Mouse (Mus musculus) erythroblast, embryonic 14.5 days (primary cell): ENCODE data around the gene Hmcn2.

Source experiments
- GATA1 ChIP-seq: IDR thresholded peaks from 2 replicates; pipeline ENCODE4 v1.6.1; 2012; ENCODE audit warnings: low read length, inconsistent platforms, mixed read lengths
- TAL1 ChIP-seq: IDR thresholded peaks from 3 replicates; pipeline ENCODE4 v1.6.1; 2012; ENCODE audit warnings: low read length, inconsistent platforms, mixed read lengths

DNA sequence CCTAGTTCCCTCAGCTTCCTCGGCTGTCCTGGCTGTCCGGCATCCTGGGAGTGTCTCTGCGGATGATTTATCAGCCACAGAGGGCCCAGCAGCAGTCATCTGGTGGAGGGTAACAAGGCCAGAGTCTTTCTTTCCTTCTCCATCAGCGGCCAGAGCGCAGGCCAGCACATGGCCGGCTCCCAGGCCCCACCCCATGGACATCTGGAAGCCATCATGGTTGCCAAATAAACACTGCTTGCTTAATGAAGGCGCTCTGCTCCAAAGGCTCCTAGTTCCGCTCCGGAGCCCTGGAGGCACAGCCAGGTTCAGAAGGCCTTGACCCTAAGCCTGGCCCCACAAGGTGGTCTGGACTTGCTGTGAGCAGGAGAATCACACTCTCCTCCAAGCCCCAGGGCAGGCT lies 25.6 kb downstream of the Hmcn2 start:
- TF ChIP-seq GATA1 (no peak), TAL1 (no peak)
